Mouse (Mus musculus) heart, adult 2 months (tissue): Measurements from ENCODE around the gene Prss35.

Experiments
- CTCF ChIP-seq: fragments of 200-600 bp; IDR thresholded peaks from 2 replicates; pipeline ENCODE4 v1.8.1; 2022; ENCODE audit warnings: antibody characterized with exemption, mild to moderate bottlenecking, moderate library complexity
- EP300 ChIP-seq: fragments of 200-500 bp; IDR thresholded peaks from 2 replicates; pipeline ENCODE4 v1.6.1; 2011; ENCODE audit warnings: low read depth, low read length, control low read depth; ENCODE audit not compliant: insufficient read depth
- POLR2A ChIP-seq: fragments of 200-500 bp; IDR thresholded peaks from 2 replicates; pipeline ENCODE4 v1.6.1; 2011; ENCODE audit warnings: mild to moderate bottlenecking, low read depth, low read length, control low read depth; ENCODE audit not compliant: insufficient read depth

DNA sequence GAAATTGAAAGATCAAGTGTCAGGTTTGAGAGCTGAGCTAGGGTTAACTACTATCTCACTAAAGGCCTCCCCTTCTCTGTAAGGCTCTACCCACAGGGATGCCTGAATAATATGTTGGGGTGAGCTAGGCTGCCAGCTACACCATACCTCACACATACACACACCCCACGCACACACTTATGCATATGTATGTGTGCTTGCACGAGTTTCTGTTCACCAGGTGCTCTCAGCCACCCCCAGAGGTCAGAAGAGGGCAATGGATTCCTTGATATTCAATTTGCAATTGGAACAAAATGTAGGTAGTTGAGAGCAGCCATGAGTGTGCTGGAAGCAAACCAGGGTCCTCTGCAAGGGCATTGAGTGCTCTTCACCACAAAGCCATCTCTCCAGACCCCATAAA, 20.6 kb downstream of the Prss35 start:
- TF ChIP-seq CTCF = no peak
- no peak for TF ChIP-seq POLR2A
- no peak for TF ChIP-seq EP300
